Mouse (Mus musculus) stomach, postnatal 0 days (tissue): Measurements from ENCODE around the gene Nacad. TPM values are rescaled to one million over a fixed set of nuclear protein-coding genes. Genes with fewer than 3 reads are reported as not detected.

Experiments used
- ATAC-seq: fragments of 200-750 bp; cut with Nextera tagmentation; 2 replicates; pipeline ENCODE4 v1.8.0; 2017; ENCODE audit not compliant: low FRiP score, low TSS enrichment
- DNase-seq: peaks from one replicate; pipeline ENCODE4 v3.0.0-alpha.2; 2016; ENCODE audit warnings: low spot score
- H3K27ac ChIP-seq: fragments of 300-500 bp; sonication (generic); replicated peaks from 2 replicates; pipeline ENCODE4 v1.5.1; 2014; ENCODE audit warnings: mild to moderate bottlenecking, control low read depth
- H3K27me3 ChIP-seq: fragments of 300-500 bp; sonication (generic); 2 replicates; pipeline ENCODE4 v1.6.1; 2014; ENCODE audit warnings: low read length; ENCODE audit not compliant: control insufficient read depth, insufficient read depth
- H3K36me3 ChIP-seq: fragments of 300-500 bp; sonication (generic); 2 replicates; pipeline ENCODE4 v1.6.1; 2014; ENCODE audit warnings: low read length, mixed read lengths; ENCODE audit not compliant: control insufficient read depth, insufficient read depth
- H3K4me1 ChIP-seq: fragments of 300-500 bp; sonication (generic); replicated peaks from 2 replicates; pipeline ENCODE4 v1.6.1; 2014; ENCODE audit warnings: antibody characterized with exemption; ENCODE audit not compliant: control insufficient read depth, insufficient read depth
- H3K4me2 ChIP-seq: fragments of 300-500 bp; sonication (generic); replicated peaks from 2 replicates; pipeline ENCODE4 v1.6.1; 2014; ENCODE audit warnings: low read depth, mild to moderate bottlenecking, control low read depth, moderate library complexity
- H3K4me3 ChIP-seq: fragments of 300-500 bp; sonication (generic); 2 replicates; pipeline ENCODE4 v1.5.1; 2014; ENCODE audit warnings: low read depth, low read length, control low read depth
- H3K9ac ChIP-seq: fragments of 300-500 bp; sonication (generic); 2 replicates; pipeline ENCODE4 v1.6.1; 2014; ENCODE audit warnings: mild to moderate bottlenecking, low read length, control low read depth, mixed read lengths
- H3K9me3 ChIP-seq: fragments of 300-500 bp; sonication (generic); 2 replicates; pipeline ENCODE4 v1.6.1; 2016; ENCODE audit warnings: low read length; ENCODE audit not compliant: control insufficient read depth
- CTCF ChIP-seq: IDR thresholded peaks from 2 replicates; pipeline ENCODE4 v1.5.1; 2016; ENCODE audit warnings: antibody characterized with exemption, low read depth, mild to moderate bottlenecking, moderate library complexity
- EP300 ChIP-seq: optimal IDR thresholded peaks from 2 replicates; pipeline ENCODE3; 2016; ENCODE audit warnings: antibody characterized with exemption
- WGBS: fragments of 180-500 bp; shearing (Covaris S2); extraction: QIAGEN DNeasy Blood & Tissue Kit; methylation state at CpG from one replicate; pipeline ENCODE4 v1.1.7; 2014; 5-methylcytosine and 5-hydroxymethylcytosine counted together
- polyA plus RNA-seq: library from polyadenylated mRNA; unstranded; fragments of >200 nt; fragmentation: Nextera tagmentation; extraction: Ambion mirVana; gene quantifications from 2 replicates; pipeline ENCODE4 v1.2.1, GENCODE M21; 2015

Nacad gene
- polyA plus RNA-seq, 1 experiment from 2014 or later: 7.3 TPM

- no peak overlapping the region for H3K4me2 ChIP-seq
- no peak for DNase-seq
- no peak overlapping the region for H3K9ac ChIP-seq
- WGBS: 66% methylated on average over 9 of the region's 9 CpGs
- ATAC-seq: no peak
- H3K27me3 ChIP-seq: no peaks in the 10 kb centered on the region
- TF ChIP-seq CTCF: no peak
- no peak for TF ChIP-seq EP300
- no peak overlapping the region for H3K27ac ChIP-seq
- H3K36me3 ChIP-seq: no peaks in the 10 kb centered on the region
- H3K4me3 ChIP-seq: no peak overlapping the region
- H3K9me3 ChIP-seq: no peaks in the 10 kb centered on the region
- 0 out of 2 replicates have a peak, but pooled peaks cover 3% of the 10 kb centered on the region for H3K4me1 ChIP-seq
These were observed 3.2 kb downstream of the Nacad start for GRCm38 (mm10) chr11:6602662-6603061.

GRCm38 (mm10) chr11:6601649-6602480 lies 4.0 kb downstream of the Nacad start:
- Histone ChIP-seq H3K27ac (no peak overlapping the region), H3K4me3 (no peak overlapping the region), H3K9me3 (no peaks in the 10 kb centered on the region), H3K4me1 (0 out of 2 replicates have a peak, but pooled peaks cover 3% of the 10 kb centered on the region), H3K27me3 (no peaks in the 10 kb centered on the region), H3K9ac (no peak overlapping the region), H3K4me2 (no peak overlapping the region), H3K36me3 (peaks cover 2% of the 10 kb centered on the region; the same call in 1 of the 2 replicates)
- DNase-seq (no peak), ATAC-seq (no peak)
- no peak for TF ChIP-seq CTCF
- no peak for TF ChIP-seq EP300
- 69% methylated on average over 20 of the region's 20 CpGs for WGBS

- TF ChIP-seq EP300 (no peak), CTCF (no peak)
- no peak for DNase-seq
- Histone ChIP-seq H3K36me3 (peaks cover 4% of the 10 kb centered on the region), H3K9me3 (no peaks in the 10 kb centered on the region), H3K27ac (no peak overlapping the region), H3K4me1 (no peaks in the 10 kb centered on the region), H3K4me2 (no peak overlapping the region), H3K9ac (no peak overlapping the region), H3K4me3 (no peak overlapping the region), H3K27me3 (no peaks in the 10 kb centered on the region)
- no peak for ATAC-seq
- WGBS: 79% methylated on average over 8 of the region's 8 CpGs
These were observed 5.4 kb downstream of the Nacad start for GRCm38 (mm10) chr11:6600284-6600944.

- H3K4me3 ChIP-seq: no peak overlapping the region
These were observed 6.0 kb downstream of the Nacad start for GRCm38 (mm10) chr11:6599831-6600230.

GRCm38 (mm10) chr11:6599011-6599681 lies 6.7 kb downstream of the Nacad start:
- Histone ChIP-seq H3K9ac (no peak overlapping the region), H3K27ac (no peak overlapping the region), H3K4me3 (no peak overlapping the region), H3K4me1 (no peaks in the 10 kb centered on the region), H3K4me2 (no peak overlapping the region; the same call in 1 of the 2 replicates), H3K36me3 (peaks cover 15% of the 10 kb centered on the region), H3K27me3 (no peaks in the 10 kb centered on the region), H3K9me3 (no peaks in the 10 kb centered on the region)
- WGBS: 31% methylated on average over 24 of the region's 27 CpGs
- no peak for TF ChIP-seq EP300
- TF ChIP-seq CTCF: no peak
- no peak for DNase-seq
- ATAC-seq: no peak

More at GRCm38 (mm10) chr11:6599831-6600230, 6.0 kb downstream of the Nacad start:
- ATAC-seq: no peak
- no peaks in the 10 kb centered on the region for H3K4me1 ChIP-seq
- no peaks in the 10 kb centered on the region for H3K27me3 ChIP-seq
- no peak overlapping the region for H3K4me2 ChIP-seq
- TF ChIP-seq EP300: no peak
- TF ChIP-seq CTCF: no peak
- DNase-seq: no peak
- H3K36me3 ChIP-seq: peaks cover 9% of the 10 kb centered on the region
- no peaks in the 10 kb centered on the region for H3K9me3 ChIP-seq
- H3K9ac ChIP-seq: no peak overlapping the region
- H3K27ac ChIP-seq: no peak overlapping the region
- WGBS: 86% methylated on average over 6 of the region's 6 CpGs
